Mouse (Mus musculus) forebrain, embryonic 11.5 days (tissue): Measurements from ENCODE around the gene Tagln3. TPM values are rescaled to one million over a fixed set of nuclear protein-coding genes. Genes with fewer than 3 reads are reported as not detected.

Experiments used
- ATAC-seq: fragments of 200-750 bp; cut with Nextera tagmentation; replicated peaks from 2 replicates; pipeline ENCODE4 v1.8.0; 2017; ENCODE audit warnings: moderate TSS enrichment; ENCODE audit not compliant: low FRiP score
- DNase-seq: peaks from one replicate; pipeline ENCODE4 v3.0.0-alpha.2; 2017; ENCODE audit warnings: low spot score
- H3K27ac ChIP-seq: fragments of 300-500 bp; sonication (generic); 2 replicates; pipeline ENCODE4 v1.5.1; 2014; ENCODE audit warnings: low read depth, low read length
- H3K27me3 ChIP-seq: fragments of 300-500 bp; sonication (generic); 2 replicates; pipeline ENCODE4 v1.6.1; 2014; ENCODE audit warnings: mild to moderate bottlenecking, low read length, mixed read lengths; ENCODE audit not compliant: control insufficient read depth, insufficient read depth
- H3K36me3 ChIP-seq: fragments of 300-500 bp; sonication (generic); 2 replicates; pipeline ENCODE4 v1.6.1; 2014; ENCODE audit warnings: mild to moderate bottlenecking, low read length, moderate library complexity, mixed read lengths; ENCODE audit not compliant: control insufficient read depth, insufficient read depth
- H3K4me1 ChIP-seq: fragments of 300-500 bp; sonication (generic); replicated peaks from 2 replicates; pipeline ENCODE4 v1.6.1; 2014; ENCODE audit warnings: low read length, mixed read lengths; ENCODE audit not compliant: control insufficient read depth, insufficient read depth
- H3K4me2 ChIP-seq: fragments of 300-500 bp; sonication (generic); 2 replicates; pipeline ENCODE4 v1.6.1; 2014; ENCODE audit warnings: low read depth, mild to moderate bottlenecking, low read length, moderate library complexity, mixed read lengths; ENCODE audit not compliant: severe bottlenecking
- H3K4me3 ChIP-seq: fragments of 300-500 bp; sonication (generic); 2 replicates; pipeline ENCODE4 v1.5.1; 2014; ENCODE audit warnings: low read depth, low read length
- H3K9ac ChIP-seq: fragments of 300-500 bp; sonication (generic); 2 replicates; pipeline ENCODE4 v1.6.1; 2014; ENCODE audit warnings: low read length
- H3K9me3 ChIP-seq: fragments of 300-500 bp; sonication (generic); 2 replicates; pipeline ENCODE4 v1.6.1; 2016; ENCODE audit warnings: low read length, mixed read lengths; ENCODE audit not compliant: control insufficient read depth
- whole genome bisulfite sequencing: fragments of 180-500 bp; shearing (Covaris S2); extraction: QIAGEN DNeasy Blood & Tissue Kit; methylation state at CpG from one replicate; pipeline ENCODE4 v1.1.7; 2014; 5-methylcytosine and 5-hydroxymethylcytosine counted together
- polyA plus RNA-seq: library from polyadenylated mRNA; unstranded; fragments of >200 nt; fragmentation: Nextera tagmentation; extraction: Ambion mirVana; gene quantifications from 2 replicates; pipeline ENCODE4 v1.2.1, GENCODE M21; 2014

Gene Tagln3
- polyA plus RNA-seq, 1 experiment from 2014 or later, result 212 TPM

DNA sequence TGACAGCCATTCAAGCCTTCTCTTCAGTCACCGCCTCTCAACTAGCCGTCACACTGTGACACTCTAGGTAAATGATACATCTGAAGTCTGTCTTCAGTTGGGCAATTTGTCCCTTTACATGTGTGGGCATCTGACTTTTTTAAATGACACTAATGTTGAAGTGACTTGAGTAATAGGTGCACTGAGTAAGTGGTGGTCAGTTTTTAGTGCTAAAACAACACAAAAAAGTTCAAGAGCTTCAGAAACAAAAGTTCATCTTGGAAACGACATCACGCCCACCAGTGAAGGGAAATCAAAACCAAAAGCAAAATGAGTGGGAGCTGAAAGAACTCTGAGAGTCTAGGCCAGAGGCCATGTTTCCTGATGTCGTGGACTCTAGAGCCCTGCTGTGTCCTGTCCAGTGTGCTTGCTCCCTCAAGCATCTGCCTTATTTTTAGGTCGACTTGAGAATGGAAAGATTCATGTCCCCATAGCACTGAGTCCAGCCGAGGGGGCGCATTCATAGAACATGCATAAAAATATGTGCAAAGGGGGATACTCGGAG lies 34.4 kb upstream of the Tagln3 start:
- no peaks in the 10 kb centered on the region for H3K9me3 ChIP-seq
- WGBS, result 85% methylated on average over 9 of the region's 9 CpGs

DNA sequence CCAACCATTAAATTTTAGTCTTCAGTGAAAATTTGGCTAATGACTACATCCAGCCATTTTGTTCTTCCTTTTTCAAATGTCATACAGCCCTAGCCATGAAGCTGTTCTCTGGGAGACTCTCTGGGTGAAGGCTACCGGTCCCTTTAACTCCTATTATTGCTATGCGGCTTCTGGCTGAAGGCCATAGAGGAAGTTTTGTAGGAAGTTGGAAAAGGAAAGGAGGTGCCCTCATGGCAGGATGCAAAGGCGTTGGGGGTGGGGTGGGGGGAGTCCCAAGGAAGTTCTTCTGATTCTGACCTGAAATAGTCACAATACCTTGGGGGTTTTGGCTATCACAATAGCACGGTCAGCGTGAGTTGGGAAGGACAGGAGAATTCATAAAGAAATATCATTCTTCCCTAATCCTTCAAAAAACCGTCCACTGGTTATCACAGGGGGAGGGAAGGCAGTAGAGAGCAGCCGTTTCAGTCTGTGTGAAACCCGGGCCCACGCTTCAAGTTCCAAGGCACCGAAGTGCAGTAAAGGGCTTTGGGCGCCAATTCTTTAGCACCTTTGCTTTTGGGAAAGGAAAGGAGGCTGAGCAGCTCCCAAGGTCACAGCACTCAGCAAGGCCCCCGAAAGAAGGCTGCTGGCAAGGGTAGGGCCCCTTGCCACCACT lies 33.1 kb upstream of the Tagln3 start:
- no peak overlapping the region for H3K4me2 ChIP-seq
- DNase-seq, result no peak
- no peaks in the 10 kb centered on the region for H3K4me1 ChIP-seq
- H3K36me3 ChIP-seq, result no peaks in the 10 kb centered on the region; the same call in 1 of the 2 replicates
- 87% methylated on average over 12 of the region's 12 CpGs for WGBS
- no peaks in the 10 kb centered on the region for H3K9me3 ChIP-seq
- H3K27me3 ChIP-seq, result no peaks in the 10 kb centered on the region
- no peak overlapping the region for H3K9ac ChIP-seq
- no peak overlapping the region for H3K4me3 ChIP-seq
- no peak for ATAC-seq
- no peak overlapping the region for H3K27ac ChIP-seq

More for the DNA sequence above, 34.4 kb upstream of the Tagln3 start:
- Histone ChIP-seq H3K9ac (no peak overlapping the region), H3K4me3 (no peak overlapping the region), H3K27me3 (no peaks in the 10 kb centered on the region), H3K27ac (no peak overlapping the region), H3K4me1 (no peaks in the 10 kb centered on the region), H3K36me3 (no peaks in the 10 kb centered on the region; the same call in 1 of the 2 replicates), H3K4me2 (no peak overlapping the region)
- DNase-seq (no peak), ATAC-seq (no peak)

DNA sequence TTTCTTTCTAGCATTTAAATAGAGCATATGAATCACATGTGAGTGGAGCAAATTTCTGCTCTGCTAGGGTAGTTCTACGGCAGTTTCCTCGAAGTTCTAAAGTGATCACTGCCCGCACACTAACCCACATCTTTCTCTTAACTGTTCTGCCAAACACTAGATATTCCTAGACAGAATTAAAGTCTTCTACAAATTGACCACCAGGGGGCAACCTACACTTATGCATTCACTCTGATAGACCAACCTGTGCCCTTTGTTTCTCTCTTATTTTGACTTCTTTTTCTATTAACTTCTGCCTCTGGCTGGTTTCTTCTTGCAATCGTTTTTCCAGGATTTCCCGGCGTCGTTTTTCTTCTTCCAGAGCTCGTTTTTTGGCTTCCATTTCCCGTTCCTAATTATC lies 32.4 kb upstream of the Tagln3 start:
- no peak overlapping the region for H3K27ac ChIP-seq
- H3K36me3 ChIP-seq, result no peaks in the 10 kb centered on the region; the same call in 1 of the 2 replicates
- no peaks in the 10 kb centered on the region for H3K27me3 ChIP-seq
- no peak for DNase-seq
- no peaks in the 10 kb centered on the region for H3K9me3 ChIP-seq
- 47% methylated on average over 9 of the region's 9 CpGs for WGBS
- H3K4me2 ChIP-seq, result no peak overlapping the region
- ATAC-seq, result peak; percentile 66; the same call in 1 of the 2 replicates
- no peaks in the 10 kb centered on the region for H3K4me1 ChIP-seq
- H3K4me3 ChIP-seq, result no peak overlapping the region
- no peak overlapping the region for H3K9ac ChIP-seq

DNA sequence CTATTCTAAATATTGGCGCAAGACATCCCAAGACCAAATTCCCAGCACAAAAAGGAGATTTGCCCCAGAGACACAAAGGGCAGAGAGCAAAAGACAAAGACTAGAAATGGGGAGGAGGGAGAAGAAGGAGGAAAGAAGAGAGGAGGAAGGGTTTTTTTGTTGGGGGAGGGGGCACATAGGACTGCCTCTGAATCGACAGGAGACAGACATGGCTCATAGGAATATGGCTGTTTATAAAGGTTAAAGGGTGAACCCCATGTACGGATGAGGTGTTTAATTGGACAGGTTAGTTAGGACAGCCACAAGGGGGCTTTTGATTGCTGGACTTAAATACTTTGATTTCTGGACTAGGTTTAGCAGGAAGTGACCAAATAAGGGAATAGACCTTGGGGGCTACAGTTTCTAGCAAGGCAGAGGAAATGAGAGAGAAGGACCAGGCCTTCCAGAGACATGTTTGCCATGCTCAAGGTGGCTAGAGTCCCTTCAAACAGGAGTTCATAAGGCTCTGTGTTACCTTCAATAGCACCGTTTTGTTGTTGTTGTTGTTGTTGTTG lies 19.3 kb upstream of the Tagln3 start:
- H3K36me3 ChIP-seq, result no peaks in the 10 kb centered on the region
- H3K9me3 ChIP-seq, result no peaks in the 10 kb centered on the region
- H3K4me2 ChIP-seq, result peak overlapping the region; percentile 59; the same call in 1 of the 2 replicates
- no peak overlapping the region for H3K27ac ChIP-seq
- H3K4me1 ChIP-seq, result 0 out of 2 replicates have a peak, but pooled peaks cover 5% of the 10 kb centered on the region
- H3K27me3 ChIP-seq, result no peaks in the 10 kb centered on the region
- no peak overlapping the region for H3K9ac ChIP-seq
- ATAC-seq (no peak), DNase-seq (no peak)
- no peak overlapping the region for H3K4me3 ChIP-seq
- 67% methylated on average over 4 of the region's 4 CpGs for WGBS

DNA sequence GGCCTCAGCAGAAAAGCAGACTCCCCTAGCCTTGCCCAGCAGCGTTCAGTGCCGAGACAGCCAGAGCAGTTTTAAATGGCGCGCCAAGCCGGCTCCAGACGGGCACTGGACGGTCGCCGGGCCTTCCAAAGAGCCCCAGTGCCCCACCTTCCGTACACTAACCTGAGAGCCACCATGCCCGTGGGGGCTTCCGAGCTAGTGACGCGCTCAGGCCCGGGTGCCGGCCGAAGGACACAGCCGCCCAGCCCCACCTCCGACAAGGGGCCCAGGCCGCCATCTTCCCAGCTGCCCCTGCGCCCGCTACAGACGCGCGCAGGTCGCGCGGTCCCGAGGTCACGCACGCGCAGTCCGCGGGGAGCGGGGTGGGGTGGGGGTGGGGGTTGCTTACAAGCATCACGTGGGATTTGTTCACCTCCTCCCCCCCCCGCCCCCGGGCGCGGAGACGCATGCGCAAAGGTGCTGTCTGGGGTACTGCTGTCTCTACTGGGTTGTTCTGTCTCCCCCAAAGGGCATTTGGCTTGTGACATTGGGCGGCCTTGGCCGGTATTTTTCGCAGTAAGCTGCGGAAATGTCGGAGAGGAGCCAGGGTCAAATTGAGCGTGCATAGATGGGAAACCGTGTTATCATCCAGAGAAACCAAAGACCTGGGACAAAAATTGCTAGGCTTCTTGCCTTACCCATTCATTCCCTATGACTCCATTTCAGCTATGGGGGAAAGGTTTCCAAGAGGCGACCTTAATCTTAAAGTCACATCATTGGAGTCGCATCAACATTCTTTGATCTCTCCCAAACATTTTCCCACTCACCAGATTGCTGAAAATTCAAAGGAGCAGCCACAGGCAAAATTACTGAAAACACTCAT lies 18.4 kb upstream of the Tagln3 start, which contains the start of gene Abhd10:
Gene Abhd10 (minus strand): TSS at position 341 of the 862 bp plus-strand sequence.
- WGBS, result 1% methylated on average over 51 of the region's 51 CpGs

DNA sequence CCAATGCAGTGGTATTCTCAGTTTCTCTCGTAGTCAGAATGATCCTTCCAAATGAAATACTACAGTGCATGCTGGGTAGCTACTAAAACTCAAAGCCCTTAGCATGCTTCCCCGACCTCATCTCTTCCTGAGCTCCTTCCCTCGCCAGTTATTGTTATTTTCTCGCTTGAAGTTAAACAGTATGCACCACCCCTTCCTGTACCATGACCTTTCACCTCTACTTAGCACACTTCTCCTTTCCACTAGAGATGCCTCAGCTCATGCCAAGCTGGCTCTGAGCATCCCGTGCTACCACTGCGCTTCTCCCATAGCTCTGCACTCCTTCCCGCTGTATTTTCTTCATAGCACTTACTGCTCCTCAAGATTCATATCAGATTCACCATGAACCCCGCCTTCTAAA lies 13.5 kb upstream of the Tagln3 start:
- Histone ChIP-seq H3K9me3 (no peaks in the 10 kb centered on the region), H3K27ac (no peak overlapping the region), H3K27me3 (no peaks in the 10 kb centered on the region), H3K4me3 (no peak overlapping the region), H3K4me1 (0 out of 2 replicates have a peak, but pooled peaks cover 3% of the 10 kb centered on the region), H3K36me3 (peaks cover 3% of the 10 kb centered on the region; the same call in 1 of the 2 replicates), H3K9ac (no peak overlapping the region), H3K4me2 (no peak overlapping the region)
- 92% methylated on average over 8 of the region's 8 CpGs for WGBS
- DNase-seq (no peak), ATAC-seq (no peak)

More for the DNA sequence above, 18.4 kb upstream of the Tagln3 start, which contains the start of gene Abhd10:
- H3K4me1 ChIP-seq, result 0 out of 2 replicates have a peak, but pooled peaks cover 5% of the 10 kb centered on the region
- peak within 1 kb of the TSS; percentile 89 for H3K9ac ChIP-seq
- peak within 1 kb of the TSS; percentile 59 for H3K4me2 ChIP-seq
- ATAC-seq (peak; percentile 98), DNase-seq (peak; percentile 99)
- no peaks in the 10 kb centered on the region for H3K9me3 ChIP-seq
- no peaks in the 10 kb centered on the region for H3K27me3 ChIP-seq
- no peaks in the 10 kb centered on the region for H3K36me3 ChIP-seq
- peak within 1 kb of the TSS; percentile 61 for H3K4me3 ChIP-seq
- peak within 1 kb of the TSS; percentile 76 for H3K27ac ChIP-seq

DNA sequence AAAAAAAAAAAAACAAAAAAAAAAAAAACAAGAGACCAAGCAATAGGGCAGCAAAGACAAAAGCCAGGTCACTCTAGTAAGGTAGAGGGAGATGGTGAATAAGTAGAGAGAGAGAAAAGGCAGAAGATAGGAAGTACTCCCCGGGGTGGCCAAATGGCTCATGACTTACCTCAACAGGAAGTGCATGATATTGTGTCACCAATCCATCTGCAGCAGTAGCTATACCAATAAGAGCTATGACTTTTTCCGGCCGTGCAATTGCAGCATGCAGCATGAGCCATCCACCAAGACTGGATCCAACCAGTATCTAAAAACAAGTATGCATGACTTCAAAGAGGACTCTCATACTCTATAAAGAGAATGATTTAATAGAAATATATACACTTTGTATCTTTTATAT lies 12.3 kb upstream of the Tagln3 start:
- no peak overlapping the region for H3K9ac ChIP-seq
- 0 out of 2 replicates have a peak, but pooled peaks cover 3% of the 10 kb centered on the region for H3K4me1 ChIP-seq
- peaks cover 3% of the 10 kb centered on the region; the same call in 1 of the 2 replicates for H3K36me3 ChIP-seq
- H3K9me3 ChIP-seq, result no peaks in the 10 kb centered on the region
- WGBS, result 95% methylated on average over 3 of the region's 3 CpGs
- H3K27me3 ChIP-seq, result no peaks in the 10 kb centered on the region
- no peak overlapping the region for H3K4me3 ChIP-seq
- no peak overlapping the region for H3K27ac ChIP-seq
- DNase-seq (no peak), ATAC-seq (no peak)
- H3K4me2 ChIP-seq, result no peak overlapping the region

DNA sequence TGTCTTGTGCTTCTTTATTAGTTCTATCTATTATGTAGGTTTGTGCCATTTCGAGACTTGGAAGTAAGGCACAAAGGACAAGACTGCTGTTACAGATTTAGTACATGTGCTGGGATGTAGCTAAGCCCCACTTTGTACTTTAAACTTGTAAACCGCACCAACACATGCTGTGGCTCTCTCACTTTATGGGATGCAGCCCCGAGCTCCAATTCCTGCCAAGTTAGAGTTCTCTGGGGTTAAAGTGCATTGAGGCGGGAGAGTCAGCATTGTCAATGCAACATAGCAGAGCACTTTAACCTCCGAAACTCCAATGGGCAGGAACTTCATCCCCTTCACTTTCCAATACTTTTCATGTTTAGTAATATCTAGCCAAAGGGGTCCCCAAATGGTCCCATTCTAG lies 4.8 kb upstream of the Tagln3 start:
- DNase-seq, result no peak
- Histone ChIP-seq H3K27ac (no peak overlapping the region), H3K36me3 (no peaks in the 10 kb centered on the region; the same call in 1 of the 2 replicates), H3K9ac (no peak overlapping the region), H3K27me3 (no peaks in the 10 kb centered on the region), H3K4me3 (no peak overlapping the region), H3K4me2 (no peak overlapping the region), H3K9me3 (no peaks in the 10 kb centered on the region), H3K4me1 (peaks cover 6% of the 10 kb centered on the region; the same call in 1 of the 2 replicates)
- 87% methylated on average over 5 of the region's 5 CpGs for WGBS
- no peak for ATAC-seq
